Mouse (Mus musculus) left cerebral cortex, adult 2 months (tissue): ENCODE data around the gene Pds5a. TPM values are rescaled to one million over a fixed set of nuclear protein-coding genes. Genes with fewer than 3 reads are reported as not detected.

Experiments used
- DNase-seq, 2 experiments: peaks; one replicate each; pipeline ENCODE4 v3.0.0; 2021 to 2022; ENCODE audit warnings: low spot score in 2 of 2, mixed read lengths in 1 of 2; ENCODE audit errors: extremely low spot score in 1 of 2
- H3K27ac ChIP-seq: fragments of 200-600 bp; 2 replicates; pipeline ENCODE4 v1.8.1; 2022
- H3K4me3 ChIP-seq: fragments of 200-600 bp; 2 replicates; pipeline ENCODE4 v1.8.1; 2022
- CTCF ChIP-seq: fragments of 200-600 bp; IDR thresholded peaks from 2 replicates; pipeline ENCODE4 v1.8.1; 2022; ENCODE audit warnings: antibody characterized with exemption, mild to moderate bottlenecking, moderate library complexity
- intact Hi-C: fragments of 180-260 bp; cut with DNase I; formaldehyde crosslinking; loops from one replicate; pipeline ENCODE4 v1.15.1; 2025
- total RNA-seq, 2 experiments: library from RNA; stranded (reverse); gene quantifications; 2 replicates each; pipeline ENCODE4 v1.2.3; 2021

Pds5a gene
- total RNA-seq, 2 experiments from 2014 or later, result 77.8 to 79.1 TPM

DNA sequence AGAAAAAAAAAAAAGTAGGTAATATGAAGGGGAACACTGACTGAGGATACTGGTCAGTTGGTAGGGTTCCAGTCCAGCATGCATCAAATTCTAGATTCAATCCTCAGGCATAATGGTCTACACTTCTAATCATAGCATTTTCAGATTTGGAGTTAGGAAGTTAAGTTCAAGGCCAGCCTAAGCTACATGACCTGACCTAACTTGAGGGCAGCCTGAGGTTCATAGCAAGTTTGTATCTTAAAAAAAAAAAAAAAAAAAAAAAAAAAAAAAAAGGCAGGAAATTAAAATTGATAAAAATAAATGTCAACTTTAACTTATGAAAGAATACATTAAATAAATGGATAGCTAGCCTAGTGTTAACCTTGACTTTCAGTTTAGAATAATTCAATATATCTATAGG, 5.1 kb downstream of the Pds5a start:
- intact Hi-C loops, result loop anchor here (10.0 kb wide), 1 partner anchor 258 kb away; the partner anchor contains the start of gene Ugdh
- no peak for DNase-seq
- Histone ChIP-seq H3K4me3 (no peak overlapping the region), H3K27ac (no peak overlapping the region)
- TF ChIP-seq CTCF, result no peak

DNA sequence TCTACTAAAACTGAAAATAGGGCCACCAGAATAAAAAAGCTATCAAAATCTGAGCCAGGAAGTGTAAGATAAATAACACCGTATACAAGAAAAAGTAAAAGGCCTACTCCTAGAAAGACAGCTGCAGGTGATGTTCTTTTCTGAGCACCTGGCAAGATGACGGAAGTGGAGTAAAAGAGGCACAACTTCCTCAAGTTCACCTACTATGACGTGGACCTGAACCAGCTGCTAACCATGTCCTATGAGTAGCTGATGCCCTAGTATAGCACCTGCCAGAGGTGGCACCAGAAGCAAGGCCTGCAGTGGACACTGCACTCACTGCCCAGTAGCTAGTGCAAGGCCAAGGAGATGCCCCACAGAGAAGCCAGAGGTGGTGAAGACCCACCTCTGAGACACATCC, 9.3 kb downstream of the Pds5a start:
- no peak for DNase-seq
- H3K4me3 ChIP-seq, result no peak overlapping the region
- no peak for TF ChIP-seq CTCF
- no peak overlapping the region for H3K27ac ChIP-seq
- intact Hi-C loops, result no loop called here

DNA sequence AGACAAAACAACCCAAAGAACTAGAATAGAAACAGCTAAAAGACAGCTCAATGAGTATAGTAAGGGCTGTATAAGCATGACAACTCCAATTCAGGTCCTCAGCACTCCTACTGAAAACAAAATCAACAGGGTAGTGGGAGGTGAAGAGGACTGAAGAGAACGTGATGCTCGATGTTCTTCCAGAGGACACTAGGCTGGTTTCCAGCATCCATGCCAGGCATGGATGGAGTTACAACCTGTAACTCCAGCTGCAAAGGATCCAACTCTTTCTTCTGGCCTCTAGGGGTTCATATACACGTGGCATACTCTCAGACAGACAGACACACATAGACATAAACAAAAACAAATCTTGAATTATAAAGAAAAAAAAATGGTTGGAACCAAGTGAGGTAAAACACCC, 11.3 kb downstream of the Pds5a start:
- TF ChIP-seq CTCF, result no peak
- no peak overlapping the region for H3K4me3 ChIP-seq
- no peak overlapping the region for H3K27ac ChIP-seq
- no peak for DNase-seq
- intact Hi-C loops, result no loop called here

DNA sequence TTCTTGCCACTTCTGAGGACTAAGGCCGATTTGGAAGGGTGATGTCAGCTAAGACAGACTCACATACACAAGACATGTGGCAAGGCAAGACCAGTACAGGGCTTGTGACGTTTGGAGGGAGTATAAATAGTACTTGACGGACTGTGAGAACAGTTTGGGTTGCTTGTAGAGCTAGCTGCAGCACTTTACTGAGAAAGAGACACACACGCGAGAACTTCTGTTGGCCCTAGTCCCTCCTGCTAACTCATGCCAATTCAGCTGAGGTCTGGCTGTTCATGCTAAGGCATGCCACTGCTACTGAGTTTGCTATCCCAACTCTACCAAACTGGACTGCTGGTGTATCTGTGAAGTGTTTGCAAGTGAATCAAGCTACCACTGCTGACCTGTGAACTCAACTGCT, 19.2 kb downstream of the Pds5a start:
- no peak for DNase-seq
- Histone ChIP-seq H3K4me3 (no peak overlapping the region), H3K27ac (no peak overlapping the region)
- intact Hi-C loops, result no loop called here
- TF ChIP-seq CTCF, result no peak

DNA sequence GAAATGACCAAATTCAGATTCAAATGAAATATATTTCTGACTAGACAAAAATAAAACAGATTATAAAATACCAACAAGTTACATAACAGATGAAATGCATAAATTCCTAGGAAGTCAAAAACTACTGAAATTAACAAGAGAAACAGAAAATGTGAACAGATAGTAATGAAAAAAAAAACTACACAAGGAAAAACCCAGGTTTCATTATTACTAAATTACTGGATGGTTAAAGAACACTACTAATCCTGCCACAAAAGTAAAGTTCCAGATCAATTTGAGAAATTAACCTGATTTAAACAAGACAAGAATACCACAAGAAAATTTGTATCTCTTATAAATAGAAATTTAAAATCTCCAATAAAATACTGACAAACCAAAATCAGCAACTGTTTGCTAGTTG, 25.9 kb downstream of the Pds5a start:
- no peak for TF ChIP-seq CTCF
- DNase-seq, result no peak
- intact Hi-C loops, result no loop called here
- Histone ChIP-seq H3K27ac (0 out of 2 replicates have a peak overlapping the region, but pooled peaks have one; percentile 6), H3K4me3 (no peak overlapping the region)

- H3K27ac ChIP-seq, result no peak overlapping the region
- intact Hi-C loops, result no loop called here
- TF ChIP-seq CTCF, result no peak; the same call in 1 of the 2 replicates
- no peak overlapping the region for H3K4me3 ChIP-seq
- DNase-seq, result no peak
Observed at GRCm38 (mm10) chr5:65667644-65668043, 30.4 kb downstream of the Pds5a start.

- intact Hi-C loops, result no loop called here
- no peak for TF ChIP-seq CTCF
- Histone ChIP-seq H3K27ac (no peak overlapping the region), H3K4me3 (no peak overlapping the region)
- no peak for DNase-seq
Observed at GRCm38 (mm10) chr5:65665370-65665769, 32.7 kb downstream of the Pds5a start.

- DNase-seq, result no peak
- TF ChIP-seq CTCF, result no peak
- intact Hi-C loops, result no loop called here
Observed at GRCm38 (mm10) chr5:65661958-65662357, 36.1 kb downstream of the Pds5a start.

DNA sequence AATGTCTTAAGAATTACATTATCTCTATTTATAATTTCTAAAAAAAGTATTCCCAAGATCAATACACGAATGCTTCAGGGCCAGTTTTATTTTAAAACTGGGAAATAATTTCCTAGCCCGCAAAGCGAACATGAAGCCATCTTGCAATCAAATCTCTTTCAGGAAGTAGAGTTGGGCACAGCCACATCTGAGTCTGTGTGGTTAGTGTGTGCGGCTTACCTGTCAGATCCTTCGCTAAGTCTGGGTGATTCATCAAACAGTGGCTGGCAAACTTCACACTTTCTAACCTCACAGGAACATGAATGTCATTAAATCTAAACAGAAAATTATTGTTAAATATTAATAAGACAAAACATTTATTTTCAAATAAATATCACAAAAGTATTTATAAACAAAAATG, 44.3 kb downstream of the Pds5a start:
- no peak for TF ChIP-seq CTCF
- Histone ChIP-seq H3K27ac (no peak overlapping the region), H3K4me3 (no peak overlapping the region)
- no peak for DNase-seq
- intact Hi-C loops, result no loop called here

More at GRCm38 (mm10) chr5:65661958-65662357, 36.1 kb downstream of the Pds5a start:
- Histone ChIP-seq H3K27ac (no peak overlapping the region), H3K4me3 (no peak overlapping the region)

DNA sequence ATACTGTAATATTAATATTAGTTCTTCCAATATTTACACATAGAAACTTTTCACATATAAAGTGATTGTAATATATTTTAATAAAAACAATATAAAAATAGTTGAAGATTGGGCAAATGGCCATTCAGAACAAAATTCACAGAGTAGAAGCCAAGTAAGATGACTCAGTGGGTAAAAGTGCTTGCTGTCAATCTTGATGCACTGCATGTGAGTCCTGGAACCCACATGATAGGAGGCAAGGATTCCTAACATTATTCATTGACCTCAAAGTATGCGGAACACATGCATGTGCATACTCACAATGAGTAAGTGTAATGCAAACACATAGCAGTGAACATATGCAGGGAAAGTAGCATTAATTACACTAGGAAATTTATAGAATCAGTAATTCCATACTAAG, 59.2 kb downstream of the Pds5a start:
- TF ChIP-seq CTCF, result no peak
- Histone ChIP-seq H3K27ac (no peak overlapping the region), H3K4me3 (no peak overlapping the region)
- intact Hi-C loops, result no loop called here
- no peak for DNase-seq

DNA sequence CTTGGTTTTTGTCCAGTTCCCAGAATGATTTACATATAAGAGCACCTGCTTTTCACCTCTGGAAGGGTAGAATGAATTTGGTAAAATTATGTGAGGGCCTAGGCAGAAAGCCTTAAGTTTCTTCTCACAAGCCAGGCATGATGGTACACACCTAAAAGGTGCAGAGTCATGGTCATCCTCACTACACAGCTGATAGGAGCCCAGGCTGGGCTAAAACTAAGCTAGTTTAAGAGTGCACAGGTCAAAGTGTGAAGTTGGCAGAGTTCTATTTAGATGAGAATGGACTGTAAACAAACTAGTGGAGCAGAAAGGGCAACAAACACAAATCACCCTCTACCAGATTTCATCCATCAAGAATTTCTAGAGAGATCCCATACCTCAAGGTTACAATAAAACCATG, 73.7 kb downstream of the Pds5a start:
- TF ChIP-seq CTCF, result no peak
- Histone ChIP-seq H3K27ac (no peak overlapping the region), H3K4me3 (no peak overlapping the region)
- DNase-seq, result no peak
- intact Hi-C loops, result no loop called here

- Histone ChIP-seq H3K27ac (no peak overlapping the region), H3K4me3 (no peak overlapping the region)
- intact Hi-C loops, result no loop called here
- no peak for TF ChIP-seq CTCF
- DNase-seq, result no peak
Observed at GRCm38 (mm10) chr5:65613152-65613924, 84.7 kb downstream of the Pds5a start.

DNA sequence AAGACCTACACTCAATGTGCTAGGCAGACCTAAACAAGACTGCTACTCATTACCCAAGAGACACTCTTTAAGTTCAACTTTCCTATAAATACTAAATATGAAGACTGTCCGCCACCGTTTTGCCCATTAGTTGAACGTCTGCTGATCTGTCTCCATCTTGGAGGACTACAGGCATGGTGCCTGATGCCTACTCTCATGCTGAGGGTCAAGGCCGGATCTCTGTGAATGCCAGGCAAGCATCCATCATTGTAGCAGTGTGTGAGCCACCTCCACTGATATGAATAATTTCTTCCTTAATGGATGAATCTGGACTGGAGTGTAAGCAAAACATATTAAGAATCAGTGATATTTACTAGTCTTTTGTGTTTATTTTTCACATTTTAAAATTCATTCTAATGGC, 87.5 kb downstream of the Pds5a start:
- Histone ChIP-seq H3K4me3 (no peak overlapping the region), H3K27ac (no peak overlapping the region)
- no peak for DNase-seq
- intact Hi-C loops, result no loop called here
- no peak for TF ChIP-seq CTCF
